8 mouse cellular contexts compared by ENCODE assay signal in the genomic region with DNA sequence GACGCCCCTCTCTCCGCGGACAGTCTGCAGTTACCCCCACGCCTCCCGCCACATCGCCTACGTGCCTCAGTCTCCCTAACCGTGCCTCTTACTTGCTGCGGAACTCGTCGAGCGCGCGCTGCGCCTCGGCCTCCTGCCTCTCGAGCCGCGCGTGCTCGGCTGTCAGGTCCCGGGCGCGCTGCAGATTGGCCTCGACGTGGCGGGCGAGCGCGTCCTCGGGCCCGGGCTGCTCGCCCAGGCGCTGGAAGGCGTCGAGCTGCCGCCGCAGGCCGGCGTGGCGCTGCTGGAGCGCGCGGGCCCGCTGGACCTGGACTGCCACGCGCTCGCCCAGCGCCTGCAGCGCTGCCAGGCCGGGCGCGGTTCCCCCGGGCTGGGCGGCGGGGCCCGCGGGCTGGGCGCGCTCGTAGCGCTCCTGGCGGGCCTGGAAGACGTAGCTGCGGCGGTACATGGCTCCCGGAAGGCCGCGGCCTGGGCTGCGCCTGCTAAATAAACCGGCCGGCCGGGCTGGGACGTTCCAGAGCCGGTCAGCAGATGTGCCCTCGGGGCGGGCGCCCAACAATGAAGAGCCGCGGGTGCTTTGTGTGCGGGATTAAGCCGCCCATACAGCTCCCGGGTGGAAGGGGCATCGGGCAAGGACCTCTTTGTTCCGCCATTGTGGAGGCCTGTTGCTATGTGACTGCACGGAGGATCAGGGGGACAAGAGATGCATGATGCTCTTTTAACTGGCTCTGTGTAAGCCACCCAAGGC. TPM values are rescaled to one million over a fixed set of nuclear protein-coding genes. Genes with fewer than 3 reads are reported as not detected.
A peak's percentile ranks its signal among the peaks of the same experiment; 100 is the strongest.
DNase-seq lines count a peak whose midpoint lies in the region; ATAC-seq and TF ChIP-seq lines count a peak whose summit lies in the region.

A gene (minus strand): TSS at position 690 of the 748 bp plus-strand sequence.

- peak; percentile 83 for DNase-seq in brain, embryonic 14.5 days (ENCODE audit: low read depth)
- DNase-seq in gastrocnemius, postnatal 14 days = peak; percentile 74
- DNase-seq in hindbrain, postnatal 0 days (ENCODE audit: low spot score) = peak; percentile 78

- H3K9me3 ChIP-seq in erythroblast, embryonic 14.5 days (ENCODE audit: control insufficient read depth, low read length) = no peaks in the 10 kb centered on the region; the same call in 1 of the 2 replicates
- H3K9me3 ChIP-seq in hindbrain, postnatal 0 days (ENCODE audit: low read length) = no peaks in the 10 kb centered on the region
- no peaks in the 10 kb centered on the region for H3K9me3 ChIP-seq in liver, embryonic 16.5 days (replicated peaks; ENCODE audit: control insufficient read depth, low read length)
- H3K9me3 ChIP-seq in neural tube, embryonic 14.5 days (ENCODE audit: control insufficient read depth, low read length) = no peaks in the 10 kb centered on the region

- 2% methylated on average over 85 of the region's 86 CpGs for WGBS in hindbrain, postnatal 0 days
- 5% methylated on average over 86 of the region's 86 CpGs for WGBS in liver, embryonic 16.5 days (ENCODE audit: insufficient replicate concordance)
- WGBS in neural tube, embryonic 14.5 days = 3% methylated on average over 69 of the region's 86 CpGs

- H3K4me1 ChIP-seq in erythroblast, embryonic 14.5 days (ENCODE audit: control insufficient read depth) = peaks cover 15% of the 10 kb centered on the region
- no peaks in the 10 kb centered on the region for H3K4me1 ChIP-seq in hindbrain, postnatal 0 days (ENCODE audit: insufficient read depth, low read length)
- no peaks in the 10 kb centered on the region; the same call in 1 of the 2 replicates for H3K4me1 ChIP-seq in liver, embryonic 16.5 days (ENCODE audit: control insufficient read depth, low read depth, low read length)
- H3K4me1 ChIP-seq in neural tube, embryonic 14.5 days (ENCODE audit: control insufficient read depth, insufficient read depth, low read length) = 0 out of 2 replicates have a peak, but pooled peaks cover 4% of the 10 kb centered on the region

- TF ChIP-seq CTCF in brain, embryonic 14.5 days (IDR thresholded peaks at IDR 0.05; ENCODE audit: borderline replicate concordance, extremely low read depth, insufficient read depth, insufficient read length) = no peak
- no peak for TF ChIP-seq CTCF in hindbrain, postnatal 0 days (IDR thresholded peaks at IDR 0.05; ENCODE audit: low read depth)

- peak within 1 kb of the TSS; percentile 24 for H3K4me3 ChIP-seq in erythroblast, embryonic 14.5 days (replicated peaks)
- peak within 1 kb of the TSS; percentile 42 for H3K4me3 ChIP-seq in hindbrain, postnatal 0 days (ENCODE audit: low read length)
- H3K4me3 ChIP-seq in liver, embryonic 16.5 days (ENCODE audit: low read depth, low read length) = peak within 1 kb of the TSS; percentile 50
- H3K4me3 ChIP-seq in neural tube, embryonic 14.5 days (ENCODE audit: low read depth, low read length) = peak within 1 kb of the TSS; percentile 38

- H3K9ac ChIP-seq in hindbrain, postnatal 0 days (replicated peaks; ENCODE audit: low read length) = peak within 1 kb of the TSS; percentile 61
- H3K9ac ChIP-seq in liver, embryonic 16.5 days (ENCODE audit: low read depth, low read length) = peak within 1 kb of the TSS; percentile 41; the same call in 1 of the 2 replicates
- peak within 1 kb of the TSS; percentile 75 for H3K9ac ChIP-seq in neural tube, embryonic 14.5 days (replicated peaks; ENCODE audit: low read depth, low read length)

- intact Hi-C loops in gastrocnemius, postnatal 14 days (cut with DNase I; ENCODE audit: low total_unique reads) = loop anchor here (10.0 kb wide), 2 partner anchors 422 to 592 kb away; no protein-coding TSS in a partner anchor

- peaks cover 35% of the 10 kb centered on the region for H3K27me3 ChIP-seq in erythroblast, embryonic 14.5 days (ENCODE audit: control insufficient read depth)
- H3K27me3 ChIP-seq in hindbrain, postnatal 0 days (ENCODE audit: insufficient read depth, low read length) = no peaks in the 10 kb centered on the region
- H3K27me3 ChIP-seq in liver, embryonic 16.5 days (ENCODE audit: control insufficient read depth, insufficient read depth, low read depth, low read length) = peaks cover 20% of the 10 kb centered on the region
- no peaks in the 10 kb centered on the region for H3K27me3 ChIP-seq in neural tube, embryonic 14.5 days (ENCODE audit: control insufficient read depth, insufficient read depth, low read length)

- H3K4me2 ChIP-seq in hindbrain, postnatal 0 days (ENCODE audit: low read depth, low read length) = peak within 1 kb of the TSS; percentile 64
- peak within 1 kb of the TSS; percentile 68 for H3K4me2 ChIP-seq in liver, embryonic 16.5 days (ENCODE audit: low read depth, low read length)
- H3K4me2 ChIP-seq in neural tube, embryonic 14.5 days (ENCODE audit: low read depth, low read length) = peak within 1 kb of the TSS; percentile 71

- TF ChIP-seq POLR2A in brain, embryonic 14.5 days (IDR thresholded peaks at IDR 0.05; ENCODE audit: borderline replicate concordance, extremely low read depth, insufficient read depth, insufficient read length, poor library complexity, severe bottlenecking) = peak; percentile 52; the same call in 1 of the 2 replicates

- no peaks in the 10 kb centered on the region for H3K36me3 ChIP-seq in erythroblast, embryonic 14.5 days (ENCODE audit: control insufficient read depth)
- H3K36me3 ChIP-seq in hindbrain, postnatal 0 days (ENCODE audit: insufficient read depth, low read length) = no peaks in the 10 kb centered on the region
- no peaks in the 10 kb centered on the region for H3K36me3 ChIP-seq in liver, embryonic 16.5 days (ENCODE audit: control insufficient read depth, insufficient read depth)
- H3K36me3 ChIP-seq in neural tube, embryonic 14.5 days (ENCODE audit: control insufficient read depth, insufficient read depth, low read length) = no peaks in the 10 kb centered on the region

- ATAC-seq in erythroblast, adult 5-6 weeks (replicated peaks; ENCODE audit: low FRiP score, poor library complexity, severe bottlenecking) = no peak
- peak; percentile 86 for ATAC-seq in hindbrain, postnatal 0 days
- peak; percentile 68 for ATAC-seq in liver, embryonic 16.5 days (ENCODE audit: low read depth)
- ATAC-seq in neural tube, embryonic 14.5 days (ENCODE audit: low read depth) = peak; percentile 87
- no peak for ATAC-seq in monocyte, adult 5-6 weeks (replicated peaks; ENCODE audit: insufficient number of reproducible peaks, low FRiP score, low TSS enrichment, poor library complexity, severe bottlenecking)

- H3K27ac ChIP-seq in hindbrain, postnatal 0 days = peak within 1 kb of the TSS; percentile 58
- no peak within 1 kb of the TSS for H3K27ac ChIP-seq in liver, embryonic 16.5 days (ENCODE audit: low read length)
- H3K27ac ChIP-seq in neural tube, embryonic 14.5 days (ENCODE audit: low read depth, low read length) = no peak within 1 kb of the TSS

RNA-seq across cellular contexts. Expression of the gene that starts here (rescaled TPM):
- polyA plus RNA-seq in erythroblast, embryonic 14.5 days (2012) = not detected in 2 replicates
- total RNA-seq in erythroblast, adult 5-6 weeks (2015; ENCODE audit: low replicate concordance) = not detected in 2 replicates
- 0.68 TPM in 1 of 2 replicates, not detected in the other for total RNA-seq in erythroblast, adult 5-6 weeks (2017; ENCODE audit: low replicate concordance)
- polyA plus RNA-seq in brain, embryonic 14.5 days (2012; rRNA removed) = 0.86 and 1.7 TPM in 2 replicates
- under 1 TPM; 0.53 to 0.66 TPM for total RNA-seq in gastrocnemius, postnatal 14 days (2021)
- total RNA-seq in hindbrain, postnatal 0 days (2014; rRNA removed) = 0.90 and 1.9 TPM in 2 replicates
- polyA plus RNA-seq in hindbrain, postnatal 0 days (2015; fragmentation: Nextera tagmentation; extraction: Ambion mirVana) = 2.2 and 2.3 TPM in 2 replicates
- 0.11 and 0.13 TPM in 2 replicates for polyA plus RNA-seq in liver, embryonic 16.5 days (2015; fragmentation: Nextera tagmentation; extraction: Ambion mirVana)
- polyA plus RNA-seq in neural tube, embryonic 14.5 days (2014; fragmentation: Nextera tagmentation; extraction: Ambion mirVana) = 1.3 and 1.7 TPM in 2 replicates
- 0.19 to 1.3 TPM (median 1.1 TPM) in 3 replicates for total RNA-seq in monocyte, adult 5-6 weeks (2017)

Comparison
In these comparisons a context has a peak if more than half of its experiments do, and no peak if none do; other contexts are left out.
1. Peak in DNase-seq in gastrocnemius, postnatal 14 days; RNA of the gene not detected or under 1 TPM.
2. Peak in ATAC-seq, H3K4me3 ChIP-seq, H3K9ac ChIP-seq and H3K4me2 ChIP-seq in liver, embryonic 16.5 days; RNA of the gene not detected or under 1 TPM.
3. ATAC-seq: peak in hindbrain, postnatal 0 days (single experiment) and neural tube, embryonic 14.5 days (single experiment); none in erythroblast, adult 5-6 weeks (single experiment) and monocyte, adult 5-6 weeks (single experiment).
4. Peak in every context shown above with its lines, with median percentiles within 50 percentile points of each other: H3K4me3 ChIP-seq, DNase-seq, H3K4me2 ChIP-seq and H3K9ac ChIP-seq.